Mouse (Mus musculus) brain, embryonic 14.5 days (tissue): Measurements from ENCODE around the gene Mtf1.

Source experiments
- CTCF ChIP-seq: fragments of 200-500 bp; IDR thresholded peaks from 2 replicates; pipeline ENCODE4 v1.5.1; 2012; ENCODE audit warnings: inconsistent platforms, mild to moderate bottlenecking, moderate library complexity, borderline replicate concordance; ENCODE audit not compliant: insufficient read depth, insufficient read length; ENCODE audit errors: extremely low read depth
- POLR2A ChIP-seq: fragments of 200-500 bp; IDR thresholded peaks from 2 replicates; pipeline ENCODE4 v1.6.1; 2012; ENCODE audit warnings: mild to moderate bottlenecking, inconsistent platforms, borderline replicate concordance; ENCODE audit not compliant: poor library complexity, insufficient read depth, insufficient read length, severe bottlenecking; ENCODE audit errors: extremely low read depth

- TF ChIP-seq CTCF (no peak), POLR2A (no peak)
These were observed 23.6 kb downstream of the Mtf1 start for GRCm38 (mm10) chr4:124825371-124825965.
